Mouse (Mus musculus): ENCODE measurements around the gene Hsp90b1. TPM values are rescaled to one million over a fixed set of nuclear protein-coding genes. Genes with fewer than 3 reads are reported as not detected.
A peak's percentile ranks its signal among the peaks of the same experiment; 100 is the strongest.

Gene Hsp90b1
- polyA plus RNA-seq, 1 experiment, result 26.6 TPM

- DNase-seq (ENCODE audit: low read depth in 1 of 2, low spot score in 2 of 2), result peak; percentile 67 to 78
- peak; percentile 89 for TF ChIP-seq POLR2A (IDR thresholded peaks at IDR 0.05; ENCODE audit: low read depth, low read length)
- TF ChIP-seq CTCF (IDR thresholded peaks at IDR 0.05; ENCODE audit: extremely low read depth, insufficient read depth, insufficient read length, insufficient replicate concordance), result no peak
- Histone ChIP-seq H3K27ac (ENCODE audit: insufficient read depth, low read length) (peak overlapping the region; percentile 94), H3K36me3 (ENCODE audit: control insufficient read depth, insufficient read depth, low read length) (no peaks in the 10 kb centered on the region), H3K4me1 (ENCODE audit: control insufficient read depth, insufficient read depth, insufficient read length) (peaks cover 14% of the 10 kb centered on the region; the same call in 1 of the 2 replicates), H3K27me3 (ENCODE audit: control insufficient read depth, insufficient read depth, low read length) (no peaks in the 10 kb centered on the region), H3K4me3 (ENCODE audit: extremely low read depth, insufficient read depth, insufficient read length) (peak overlapping the region; percentile 56; the same call in 1 of the 2 replicates)
- 2% methylated on average over 12 of the region's 12 CpGs for WGBS
Measured at GRCm38 (mm10) chr10:86727548-86727980, 22.3 kb upstream of the Hsp90b1 start.

DNA sequence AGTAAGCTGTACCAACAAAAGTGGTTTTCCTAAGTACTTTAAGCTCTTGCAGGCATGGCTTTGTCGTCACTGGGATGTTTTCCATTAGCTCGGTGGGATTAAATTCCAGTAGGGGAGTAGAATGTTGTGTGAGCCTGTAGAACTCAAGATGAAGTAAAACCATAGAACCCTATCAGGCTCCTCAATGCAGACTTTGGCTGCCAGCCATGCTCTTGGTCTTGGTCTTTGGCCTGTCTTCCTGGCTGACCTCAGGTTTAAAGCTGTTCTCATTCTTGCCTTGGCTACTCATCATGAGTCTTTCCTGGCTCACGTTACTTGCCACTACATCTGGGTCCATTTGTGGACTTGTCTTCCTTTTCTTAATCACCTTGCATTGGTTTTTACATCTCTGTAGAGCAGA lies 6.8 kb upstream of the Hsp90b1 start:
- H3K27me3 ChIP-seq (ENCODE audit: control insufficient read depth, insufficient read depth, low read length), result no peaks in the 10 kb centered on the region
- no peaks in the 10 kb centered on the region for H3K36me3 ChIP-seq (ENCODE audit: control insufficient read depth, insufficient read depth, low read length)
- H3K4me1 ChIP-seq (ENCODE audit: control insufficient read depth, insufficient read depth, insufficient read length), result peaks cover 4% of the 10 kb centered on the region; the same call in 1 of the 2 replicates
- WGBS, result 91% methylated on average over 3 of the region's 3 CpGs
- no peak for TF ChIP-seq POLR2A (IDR thresholded peaks at IDR 0.05; ENCODE audit: low read depth, low read length)
- TF ChIP-seq CTCF (IDR thresholded peaks at IDR 0.05; ENCODE audit: extremely low read depth, insufficient read depth, insufficient read length, insufficient replicate concordance), result no peak
- no peak overlapping the region for H3K27ac ChIP-seq (ENCODE audit: insufficient read depth, low read length)
- H3K4me3 ChIP-seq (ENCODE audit: extremely low read depth, insufficient read depth, insufficient read length), result no peak overlapping the region
- no peak for DNase-seq (ENCODE audit: low read depth in 1 of 2, low spot score in 2 of 2)

DNA sequence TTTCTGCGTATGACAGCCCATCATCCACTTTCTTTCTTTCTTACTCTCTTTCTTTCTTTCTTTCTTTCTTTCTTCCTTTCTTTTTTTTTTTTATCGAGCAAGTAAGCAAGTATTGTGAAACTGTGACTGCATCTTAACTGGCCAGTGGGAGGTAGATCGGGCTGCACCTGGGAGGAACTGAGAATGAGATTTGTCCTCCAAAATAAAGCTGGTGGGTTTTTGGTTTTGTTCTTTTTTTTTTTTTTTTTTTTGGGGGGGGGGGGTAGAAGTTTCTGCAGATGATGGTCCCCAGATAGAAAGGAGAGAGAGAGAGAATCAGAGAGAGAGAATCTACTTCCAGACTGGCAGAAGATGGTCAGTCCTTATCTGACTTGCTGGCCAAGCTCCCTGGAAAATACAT lies 1.8 kb upstream of the Hsp90b1 start:
- peaks cover 9% of the 10 kb centered on the region; the same call in 1 of the 2 replicates for H3K36me3 ChIP-seq (ENCODE audit: control insufficient read depth, insufficient read depth, low read length)
- WGBS, result 31% methylated on average over 3 of the region's 3 CpGs
- peak overlapping the region; percentile 99; the same call in 1 of the 2 replicates for H3K27ac ChIP-seq (ENCODE audit: insufficient read depth, low read length)
- TF ChIP-seq CTCF (IDR thresholded peaks at IDR 0.05; ENCODE audit: extremely low read depth, insufficient read depth, insufficient read length, insufficient replicate concordance), result no peak
- no peak for TF ChIP-seq POLR2A (IDR thresholded peaks at IDR 0.05; ENCODE audit: low read depth, low read length)
- H3K4me1 ChIP-seq (ENCODE audit: control insufficient read depth, insufficient read depth, insufficient read length), result peaks cover 7% of the 10 kb centered on the region; the same call in 1 of the 2 replicates
- H3K27me3 ChIP-seq (ENCODE audit: control insufficient read depth, insufficient read depth, low read length), result no peaks in the 10 kb centered on the region
- no peak overlapping the region for H3K4me3 ChIP-seq (ENCODE audit: extremely low read depth, insufficient read depth, insufficient read length)
- DNase-seq (ENCODE audit: low read depth in 1 of 2, low spot score in 2 of 2), result no peak

GRCm38 (mm10) chr10:86705922-86706752 lies 828 bp upstream of the Hsp90b1 start:
- Histone ChIP-seq H3K4me1 (ENCODE audit: control insufficient read depth, insufficient read depth, insufficient read length) (peaks cover 7% of the 10 kb centered on the region; the same call in 1 of the 2 replicates), H3K27ac (ENCODE audit: insufficient read depth, low read length) (peak overlapping the region; percentile 99), H3K4me3 (ENCODE audit: extremely low read depth, insufficient read depth, insufficient read length) (peak overlapping the region; percentile 83), H3K27me3 (ENCODE audit: control insufficient read depth, insufficient read depth, low read length) (no peaks in the 10 kb centered on the region), H3K36me3 (ENCODE audit: control insufficient read depth, insufficient read depth, low read length) (peaks cover 17% of the 10 kb centered on the region)
- under 1% methylated on average over 33 of the region's 33 CpGs for WGBS
- DNase-seq (ENCODE audit: low read depth in 1 of 2, low spot score in 2 of 2), result peak; percentile 75 to 94
- TF ChIP-seq CTCF (IDR thresholded peaks at IDR 0.05; ENCODE audit: extremely low read depth, insufficient read depth, insufficient read length, insufficient replicate concordance) (no peak), POLR2A (IDR thresholded peaks at IDR 0.05; ENCODE audit: low read depth, low read length) (peak; percentile 27; the same call in 1 of the 2 replicates)

DNA sequence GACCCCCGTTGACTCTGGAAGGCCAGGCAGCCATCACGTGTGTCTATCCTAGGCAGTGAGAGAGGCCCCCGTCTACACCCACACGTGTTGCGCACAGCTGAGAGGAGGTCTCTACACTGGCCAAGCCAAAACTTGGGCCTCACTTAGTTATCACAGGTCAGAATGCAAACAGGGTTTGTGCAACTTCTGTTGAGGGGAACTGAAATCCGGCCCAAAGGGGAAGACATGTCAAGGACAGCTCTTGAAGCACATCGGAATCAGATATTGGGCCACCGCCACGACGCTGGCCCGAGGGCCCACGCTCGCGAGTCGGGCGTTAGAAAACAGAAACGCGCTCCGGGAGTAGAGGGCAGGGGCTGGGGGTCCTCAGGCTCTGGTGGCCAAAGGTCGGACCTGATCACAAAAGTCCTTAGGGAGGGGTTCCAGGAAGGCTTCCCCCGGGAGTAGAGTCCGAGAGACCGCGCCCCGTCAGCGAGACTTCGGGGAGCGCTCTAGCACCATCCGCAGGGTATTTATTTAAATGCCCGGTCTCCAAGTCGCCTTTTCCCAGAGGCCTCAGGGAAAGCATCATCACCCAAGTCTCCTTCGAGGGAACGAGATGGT lies 619 bp downstream of the Hsp90b1 start:
- TF ChIP-seq POLR2A (IDR thresholded peaks at IDR 0.05; ENCODE audit: low read depth, low read length) (no peak), CTCF (IDR thresholded peaks at IDR 0.05; ENCODE audit: extremely low read depth, insufficient read depth, insufficient read length, insufficient replicate concordance) (no peak)
- DNase-seq (ENCODE audit: low read depth in 1 of 2, low spot score in 2 of 2), result peak; percentile 11 to 32
- whole genome bisulfite sequencing, result under 1% methylated on average over 33 of the region's 33 CpGs
- Histone ChIP-seq H3K4me1 (ENCODE audit: control insufficient read depth, insufficient read depth, insufficient read length) (peaks cover 7% of the 10 kb centered on the region; the same call in 1 of the 2 replicates), H3K27ac (ENCODE audit: insufficient read depth, low read length) (peak overlapping the region; percentile 93), H3K36me3 (ENCODE audit: control insufficient read depth, insufficient read depth, low read length) (peaks cover 27% of the 10 kb centered on the region), H3K4me3 (ENCODE audit: extremely low read depth, insufficient read depth, insufficient read length) (peak overlapping the region; percentile 83), H3K27me3 (ENCODE audit: control insufficient read depth, insufficient read depth, low read length) (no peaks in the 10 kb centered on the region)

GRCm38 (mm10) chr10:86704141-86704540 lies 1.2 kb downstream of the Hsp90b1 start:
- TF ChIP-seq POLR2A (IDR thresholded peaks at IDR 0.05; ENCODE audit: low read depth, low read length) (no peak), CTCF (IDR thresholded peaks at IDR 0.05; ENCODE audit: extremely low read depth, insufficient read depth, insufficient read length, insufficient replicate concordance) (no peak)
- DNase-seq (ENCODE audit: low read depth in 1 of 2, low spot score in 2 of 2), result no peak
- Histone ChIP-seq H3K36me3 (ENCODE audit: control insufficient read depth, insufficient read depth, low read length) (peaks cover 31% of the 10 kb centered on the region), H3K27me3 (ENCODE audit: control insufficient read depth, insufficient read depth, low read length) (no peaks in the 10 kb centered on the region), H3K27ac (ENCODE audit: insufficient read depth, low read length) (no peak overlapping the region), H3K4me3 (ENCODE audit: extremely low read depth, insufficient read depth, insufficient read length) (peak overlapping the region; percentile 83), H3K4me1 (ENCODE audit: control insufficient read depth, insufficient read depth, insufficient read length) (peaks cover 7% of the 10 kb centered on the region; the same call in 1 of the 2 replicates)
- 5% methylated on average over 8 of the region's 8 CpGs for WGBS
